Comparison of ENCODE assay signal across 10 mouse cellular contexts in genomic region chr16:43573181-43573833, GRCm38 (mm10).
DNase-seq lines count a peak whose midpoint lies in the region; ATAC-seq and TF ChIP-seq lines count a peak whose summit lies in the region.
"Had no signal": no experiment of that assay in that cellular context is flagged by ENCODE, and none has a peak within 500 bp of the region (broad histone marks: within the 10 kb centered on the region; RNA-seq: fewer than 3 reads in every experiment).

No protein-coding gene starts in this region.

- H3K4me2 ChIP-seq in forebrain, embryonic 16.5 days (ENCODE audit: low read length): 0 out of 2 replicates have a peak overlapping the region, but pooled peaks have one; percentile 3
- H3K4me2 ChIP-seq: stomach, embryonic 15.5 days had no signal

- WGBS in kidney, adult 2 months: 46% methylated on average over 14 of the region's 14 CpGs
- WGBS in forebrain, embryonic 16.5 days: 15% methylated on average over 14 of the region's 14 CpGs

- H3K27me3 ChIP-seq in kidney, adult 2 months (replicated peaks; ENCODE audit: control insufficient read depth, insufficient read depth, low read length): no peaks in the 10 kb centered on the region
- no peaks in the 10 kb centered on the region for H3K27me3 ChIP-seq in forebrain, embryonic 16.5 days (replicated peaks; ENCODE audit: control insufficient read depth, insufficient read depth, low read length)
- H3K27me3 ChIP-seq: Patski; stomach, embryonic 15.5 days had no signal

- TF ChIP-seq POLR2A in kidney, adult 2 months (IDR thresholded peaks at IDR 0.05; ENCODE audit: low read depth, low read length): no peak

- peaks cover 11% of the 10 kb centered on the region; the same call in 1 of the 2 replicates for H3K4me1 ChIP-seq in kidney, adult 2 months (ENCODE audit: control insufficient read depth, insufficient read depth, low read length)
- peaks cover 38% of the 10 kb centered on the region for H3K4me1 ChIP-seq in forebrain, embryonic 16.5 days (replicated peaks; ENCODE audit: control insufficient read depth, insufficient read depth, low read length)

- no peaks in the 10 kb centered on the region for H3K9me3 ChIP-seq in forebrain, embryonic 16.5 days (ENCODE audit: control insufficient read depth, low read length)
- H3K9me3 ChIP-seq: stomach, embryonic 15.5 days had no signal

- no peak overlapping the region for H3K9ac ChIP-seq in forebrain, embryonic 16.5 days (replicated peaks; ENCODE audit: low read depth, low read length)
- H3K9ac ChIP-seq: stomach, embryonic 15.5 days had no signal

- H3K4me3 ChIP-seq in kidney, adult 2 months (ENCODE audit: insufficient read depth, low read depth, low read length): no peak overlapping the region
- H3K4me3 ChIP-seq in forebrain, embryonic 16.5 days (replicated peaks; ENCODE audit: low read length): no peak overlapping the region
- H3K4me3 ChIP-seq: stomach, embryonic 15.5 days had no signal

- peak; percentile 44 for DNase-seq in kidney, adult 2 months
- no peak for DNase-seq in kidney, adult 9 months
- peak; percentile 55 for DNase-seq in R1 (ENCODE audit: low read depth, low spot score)
- DNase-seq in ovary, postnatal 14 days (ENCODE audit: low spot score): no peak
- DNase-seq in ovary, adult 18-20 months (ENCODE audit: low spot score): no peak
- DNase-seq in layer of hippocampus, adult 18-20 months (ENCODE audit: low spot score in 2 of 2): no peak

- no peak for TF ChIP-seq CTCF in kidney, adult 2 months (conservative IDR thresholded peaks at IDR 0.05; ENCODE audit: insufficient read depth, insufficient read length, low read depth, low read length)

- peaks cover 1% of the 10 kb centered on the region; the same call in 1 of the 2 replicates for H3K36me3 ChIP-seq in kidney, adult 2 months (ENCODE audit: control insufficient read depth, insufficient read depth, low read length)
- no peaks in the 10 kb centered on the region for H3K36me3 ChIP-seq in forebrain, embryonic 16.5 days (ENCODE audit: control insufficient read depth, insufficient read depth)
- H3K36me3 ChIP-seq: stomach, embryonic 15.5 days had no signal

- peak overlapping the region; percentile 70 for H3K27ac ChIP-seq in kidney, adult 2 months (ENCODE audit: insufficient read depth, low read depth, low read length)
- H3K27ac ChIP-seq in forebrain, embryonic 16.5 days (ENCODE audit: low read length): peak overlapping the region; percentile 84

- peak; percentile 78 for ATAC-seq in forebrain, embryonic 16.5 days
- ATAC-seq in megakaryocyte progenitor cell, adult 5-6 weeks (replicated peaks; ENCODE audit: poor library complexity): peak; percentile 56

Comparison
In these comparisons a context has a peak if more than half of its experiments do, and no peak if none do; other contexts are left out.
1. DNase-seq: peak in kidney, adult 2 months (single experiment) and R1 (single experiment); none in kidney, adult 9 months (single experiment), ovary, postnatal 14 days (single experiment), ovary, adult 18-20 months (single experiment) and layer of hippocampus, adult 18-20 months (0 of 2).